Mouse (Mus musculus): ENCODE measurements around the gene Ccdc88a.

Gene Ccdc88a

DNA sequence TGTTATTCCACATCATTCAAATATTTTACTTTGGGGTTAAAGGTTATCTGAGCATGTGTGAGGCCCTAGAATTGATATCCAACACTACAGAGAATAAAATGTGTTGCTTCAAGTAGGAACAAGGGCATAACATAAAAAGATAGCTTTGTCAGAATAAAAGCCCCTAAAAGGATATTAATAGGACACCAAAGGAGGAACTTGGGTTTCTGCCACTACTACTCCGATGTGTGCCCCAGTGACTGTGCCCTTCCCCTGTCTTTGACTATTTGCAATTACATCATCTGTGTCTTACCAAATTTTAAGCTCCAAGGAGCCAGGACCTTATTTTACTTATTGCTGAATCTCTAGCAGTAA, 175.9 kb downstream of the Ccdc88a start:
- DNase-seq: peak; percentile 43
